Mouse (Mus musculus): Measurements from ENCODE around the gene Fam207a. TPM values are rescaled to one million over a fixed set of nuclear protein-coding genes. Genes with fewer than 3 reads are reported as not detected.

Fam207a gene
- total RNA-seq, 2 experiments from 2014 or later = 5.9 to 16.2 TPM

GRCm38 (mm10) chr10:77464181-77464936 is 51.2 kb downstream of the Fam207a start:
- no peak; the same call in 1 of the 2 replicates for ATAC-seq (replicated peaks; ENCODE audit: low FRiP score, poor library complexity, severe bottlenecking)

GRCm38 (mm10) chr10:77461161-77461560 is 54.4 kb downstream of the Fam207a start:
- ATAC-seq (replicated peaks; ENCODE audit: low FRiP score, poor library complexity, severe bottlenecking) = no peak

- no peak for ATAC-seq (replicated peaks; ENCODE audit: low FRiP score, poor library complexity, severe bottlenecking)
Measured at GRCm38 (mm10) chr10:77457701-77458100, 57.9 kb downstream of the Fam207a start.

GRCm38 (mm10) chr10:77456507-77456906 is 59.1 kb downstream of the Fam207a start:
- no peak; the same call in 1 of the 2 replicates for ATAC-seq (replicated peaks; ENCODE audit: low FRiP score, poor library complexity, severe bottlenecking)

GRCm38 (mm10) chr10:77455251-77456010 is 60.2 kb downstream of the Fam207a start:
- no peak for ATAC-seq (replicated peaks; ENCODE audit: low FRiP score, poor library complexity, severe bottlenecking)

GRCm38 (mm10) chr10:77454795-77455194 is 60.8 kb downstream of the Fam207a start:
- no peak for ATAC-seq (replicated peaks; ENCODE audit: low FRiP score, poor library complexity, severe bottlenecking)

- no peak for ATAC-seq (replicated peaks; ENCODE audit: low FRiP score, poor library complexity, severe bottlenecking)
Measured at GRCm38 (mm10) chr10:77451822-77452221, 63.8 kb downstream of the Fam207a start.

GRCm38 (mm10) chr10:77450159-77450464 is 65.5 kb downstream of the Fam207a start:
- ATAC-seq (replicated peaks; ENCODE audit: low FRiP score, poor library complexity, severe bottlenecking) = no peak

- no peak for ATAC-seq (replicated peaks; ENCODE audit: low FRiP score, poor library complexity, severe bottlenecking)
Measured at GRCm38 (mm10) chr10:77449315-77450158, 66.0 kb downstream of the Fam207a start.

GRCm38 (mm10) chr10:77448698-77449247 is 66.8 kb downstream of the Fam207a start:
- no peak for ATAC-seq (replicated peaks; ENCODE audit: low FRiP score, poor library complexity, severe bottlenecking)

- ATAC-seq (replicated peaks; ENCODE audit: low FRiP score, poor library complexity, severe bottlenecking) = 0 out of 2 replicates have a peak, but pooled peaks have one; percentile 26
Measured at GRCm38 (mm10) chr10:77448209-77448608, 67.4 kb downstream of the Fam207a start.

GRCm38 (mm10) chr10:77447755-77448154 is 67.8 kb downstream of the Fam207a start:
- no peak for ATAC-seq (replicated peaks; ENCODE audit: low FRiP score, poor library complexity, severe bottlenecking)

GRCm38 (mm10) chr10:77442250-77442649 is 73.3 kb downstream of the Fam207a start:
- no peak for ATAC-seq (replicated peaks; ENCODE audit: low FRiP score, poor library complexity, severe bottlenecking)

- ATAC-seq (replicated peaks; ENCODE audit: low FRiP score, poor library complexity, severe bottlenecking) = no peak
Measured at GRCm38 (mm10) chr10:77441812-77442211, 73.8 kb downstream of the Fam207a start.

- ATAC-seq (replicated peaks; ENCODE audit: low FRiP score, poor library complexity, severe bottlenecking) = no peak
Measured at GRCm38 (mm10) chr10:77440841-77441755, 74.5 kb downstream of the Fam207a start.

GRCm38 (mm10) chr10:77440286-77440685 is 75.3 kb downstream of the Fam207a start:
- no peak for ATAC-seq (replicated peaks; ENCODE audit: low FRiP score, poor library complexity, severe bottlenecking)

GRCm38 (mm10) chr10:77439026-77439425 is 76.6 kb downstream of the Fam207a start:
- ATAC-seq (replicated peaks; ENCODE audit: low FRiP score, poor library complexity, severe bottlenecking) = no peak

- ATAC-seq (replicated peaks; ENCODE audit: low FRiP score, poor library complexity, severe bottlenecking) = no peak
Measured at GRCm38 (mm10) chr10:77438021-77438420, 77.6 kb downstream of the Fam207a start.

All from erythroid progenitor cell, adult 5-6 weeks (primary cell).